Mouse (Mus musculus): ENCODE measurements around the gene Ccn6. TPM values are rescaled to one million over a fixed set of nuclear protein-coding genes. Genes with fewer than 3 reads are reported as not detected.

Gene Ccn6
- polyA plus RNA-seq, 1 experiment from 2014 or later: not detected

- Histone ChIP-seq H3K9me3 (replicated peaks; ENCODE audit: control insufficient read depth, low read length) (no peaks in the 10 kb centered on the region), H3K36me3 (ENCODE audit: control insufficient read depth, insufficient read depth) (peaks cover 14% of the 10 kb centered on the region), H3K4me3 (ENCODE audit: low read depth, low read length) (no peak overlapping the region), H3K27me3 (ENCODE audit: control insufficient read depth, insufficient read depth, low read depth, low read length) (no peaks in the 10 kb centered on the region), H3K4me2 (ENCODE audit: low read depth, low read length) (no peak overlapping the region), H3K9ac (ENCODE audit: low read depth, low read length) (no peak overlapping the region), H3K27ac (ENCODE audit: low read length) (no peak overlapping the region), H3K4me1 (ENCODE audit: control insufficient read depth, low read depth, low read length) (peaks cover 6% of the 10 kb centered on the region; the same call in 1 of the 2 replicates)
- WGBS (ENCODE audit: insufficient replicate concordance): 90% methylated on average over 2 of the region's 2 CpGs
- ATAC-seq (ENCODE audit: low read depth): peak; percentile 64; the same call in 1 of the 2 replicates
These were observed 22.2 kb downstream of the Ccn6 start for GRCm38 (mm10) chr10:39141401-39141800.

- H3K36me3 ChIP-seq (ENCODE audit: control insufficient read depth, insufficient read depth): peaks cover 12% of the 10 kb centered on the region
- no peaks in the 10 kb centered on the region for H3K27me3 ChIP-seq (ENCODE audit: control insufficient read depth, insufficient read depth, low read depth, low read length)
- no peak overlapping the region for H3K9ac ChIP-seq (ENCODE audit: low read depth, low read length)
- H3K4me3 ChIP-seq (ENCODE audit: low read depth, low read length): no peak overlapping the region
- no peak overlapping the region for H3K4me2 ChIP-seq (ENCODE audit: low read depth, low read length)
- peaks cover 6% of the 10 kb centered on the region; the same call in 1 of the 2 replicates for H3K4me1 ChIP-seq (ENCODE audit: control insufficient read depth, low read depth, low read length)
- no peaks in the 10 kb centered on the region for H3K9me3 ChIP-seq (replicated peaks; ENCODE audit: control insufficient read depth, low read length)
- H3K27ac ChIP-seq (ENCODE audit: low read length): no peak overlapping the region
- ATAC-seq (ENCODE audit: low read depth): no peak
- 79% methylated on average over 14 of the region's 14 CpGs for WGBS (ENCODE audit: insufficient replicate concordance)
These were observed 22.8 kb downstream of the Ccn6 start for GRCm38 (mm10) chr10:39140843-39141242.

- no peak for ATAC-seq (ENCODE audit: low read depth)
- Histone ChIP-seq H3K27ac (ENCODE audit: low read length) (no peak overlapping the region), H3K9ac (ENCODE audit: low read depth, low read length) (no peak overlapping the region), H3K4me1 (ENCODE audit: control insufficient read depth, low read depth, low read length) (peaks cover 6% of the 10 kb centered on the region; the same call in 1 of the 2 replicates), H3K4me3 (ENCODE audit: low read depth, low read length) (no peak overlapping the region), H3K36me3 (ENCODE audit: control insufficient read depth, insufficient read depth) (peaks cover 6% of the 10 kb centered on the region; the same call in 1 of the 2 replicates), H3K27me3 (ENCODE audit: control insufficient read depth, insufficient read depth, low read depth, low read length) (no peaks in the 10 kb centered on the region), H3K4me2 (ENCODE audit: low read depth, low read length) (no peak overlapping the region), H3K9me3 (replicated peaks; ENCODE audit: control insufficient read depth, low read length) (no peaks in the 10 kb centered on the region)
- 76% methylated on average over 6 of the region's 6 CpGs for WGBS (ENCODE audit: insufficient replicate concordance)
These were observed 24.8 kb downstream of the Ccn6 start for GRCm38 (mm10) chr10:39138761-39139160.

- no peak overlapping the region for H3K4me2 ChIP-seq (ENCODE audit: low read depth, low read length)
- 68% methylated on average over 3 of the region's 3 CpGs for WGBS (ENCODE audit: insufficient replicate concordance)
- no peak overlapping the region for H3K27ac ChIP-seq (ENCODE audit: low read length)
- H3K9ac ChIP-seq (ENCODE audit: low read depth, low read length): no peak overlapping the region
- no peaks in the 10 kb centered on the region for H3K27me3 ChIP-seq (ENCODE audit: control insufficient read depth, insufficient read depth, low read depth, low read length)
- peaks cover 5% of the 10 kb centered on the region; the same call in 1 of the 2 replicates for H3K36me3 ChIP-seq (ENCODE audit: control insufficient read depth, insufficient read depth)
- H3K4me1 ChIP-seq (ENCODE audit: control insufficient read depth, low read depth, low read length): peaks cover 8% of the 10 kb centered on the region
- ATAC-seq (ENCODE audit: low read depth): no peak
- no peak overlapping the region for H3K4me3 ChIP-seq (ENCODE audit: low read depth, low read length)
- no peaks in the 10 kb centered on the region for H3K9me3 ChIP-seq (replicated peaks; ENCODE audit: control insufficient read depth, low read length)
These were observed 25.8 kb downstream of the Ccn6 start for GRCm38 (mm10) chr10:39137766-39138165.

- H3K27ac ChIP-seq (ENCODE audit: low read length): peak within 1 kb of the TSS; percentile 32; the same call in 1 of the 2 replicates
- H3K9me3 ChIP-seq (replicated peaks; ENCODE audit: control insufficient read depth, low read length): no peaks in the 10 kb centered on the region
- H3K9ac ChIP-seq (ENCODE audit: low read depth, low read length): peak within 1 kb of the TSS; percentile 63
- no peaks in the 10 kb centered on the region for H3K36me3 ChIP-seq (ENCODE audit: control insufficient read depth, insufficient read depth)
- WGBS (ENCODE audit: insufficient replicate concordance): 4% methylated on average over 47 of the region's 47 CpGs
- peaks cover 3% of the 10 kb centered on the region for H3K4me1 ChIP-seq (ENCODE audit: control insufficient read depth, low read depth, low read length)
- ATAC-seq (ENCODE audit: low read depth): peak; percentile 88
- peak within 1 kb of the TSS; percentile 88 for H3K4me2 ChIP-seq (ENCODE audit: low read depth, low read length)
- H3K4me3 ChIP-seq (ENCODE audit: low read depth, low read length): peak within 1 kb of the TSS; percentile 73
- no peaks in the 10 kb centered on the region for H3K27me3 ChIP-seq (ENCODE audit: control insufficient read depth, insufficient read depth, low read depth, low read length)
These were observed 29.9 kb downstream of the Ccn6 start, which contains the start of the genes Fam229b and Tube1 for GRCm38 (mm10) chr10:39133462-39134310. TSS of gene Fam229b (minus strand) at chr10:39133914. TSS of gene Tube1 (plus strand) at chr10:39133976.

- no peak overlapping the region for H3K4me3 ChIP-seq (ENCODE audit: low read depth, low read length)
- H3K4me1 ChIP-seq (ENCODE audit: control insufficient read depth, low read depth, low read length): no peaks in the 10 kb centered on the region
- no peaks in the 10 kb centered on the region for H3K9me3 ChIP-seq (replicated peaks; ENCODE audit: control insufficient read depth, low read length)
- H3K9ac ChIP-seq (ENCODE audit: low read depth, low read length): no peak overlapping the region
- 17% methylated on average over 4 of the region's 4 CpGs for WGBS (ENCODE audit: insufficient replicate concordance)
- ATAC-seq (ENCODE audit: low read depth): no peak
- no peaks in the 10 kb centered on the region for H3K36me3 ChIP-seq (ENCODE audit: control insufficient read depth, insufficient read depth)
- no peak overlapping the region for H3K27ac ChIP-seq (ENCODE audit: low read length)
- no peaks in the 10 kb centered on the region for H3K27me3 ChIP-seq (ENCODE audit: control insufficient read depth, insufficient read depth, low read depth, low read length)
- H3K4me2 ChIP-seq (ENCODE audit: low read depth, low read length): no peak overlapping the region
These were observed 42.2 kb downstream of the Ccn6 start for GRCm38 (mm10) chr10:39121412-39121811.

GRCm38 (mm10) chr10:39109489-39109874, 54.1 kb downstream of the Ccn6 start:
- H3K9ac ChIP-seq (ENCODE audit: low read depth, low read length): no peak overlapping the region
- H3K4me3 ChIP-seq (ENCODE audit: low read depth, low read length): no peak overlapping the region
- ATAC-seq (ENCODE audit: low read depth): no peak
- H3K36me3 ChIP-seq (ENCODE audit: control insufficient read depth, insufficient read depth): no peaks in the 10 kb centered on the region
- WGBS (ENCODE audit: insufficient replicate concordance): 63% methylated on average over 4 of the region's 4 CpGs
- H3K27ac ChIP-seq (ENCODE audit: low read length): no peak overlapping the region
- H3K27me3 ChIP-seq (ENCODE audit: control insufficient read depth, insufficient read depth, low read depth, low read length): no peaks in the 10 kb centered on the region
- H3K9me3 ChIP-seq (replicated peaks; ENCODE audit: control insufficient read depth, low read length): no peaks in the 10 kb centered on the region
- H3K4me1 ChIP-seq (ENCODE audit: control insufficient read depth, low read depth, low read length): no peaks in the 10 kb centered on the region
- H3K4me2 ChIP-seq (ENCODE audit: low read depth, low read length): no peak overlapping the region

GRCm38 (mm10) chr10:39108837-39109488, 54.6 kb downstream of the Ccn6 start:
- no peaks in the 10 kb centered on the region for H3K4me1 ChIP-seq (ENCODE audit: control insufficient read depth, low read depth, low read length)
- H3K36me3 ChIP-seq (ENCODE audit: control insufficient read depth, insufficient read depth): no peaks in the 10 kb centered on the region
- H3K9ac ChIP-seq (ENCODE audit: low read depth, low read length): no peak overlapping the region
- H3K4me3 ChIP-seq (ENCODE audit: low read depth, low read length): no peak overlapping the region
- no peak overlapping the region for H3K27ac ChIP-seq (ENCODE audit: low read length)
- ATAC-seq (ENCODE audit: low read depth): no peak
- H3K4me2 ChIP-seq (ENCODE audit: low read depth, low read length): no peak overlapping the region
- no peaks in the 10 kb centered on the region for H3K27me3 ChIP-seq (ENCODE audit: control insufficient read depth, insufficient read depth, low read depth, low read length)
- no peaks in the 10 kb centered on the region for H3K9me3 ChIP-seq (replicated peaks; ENCODE audit: control insufficient read depth, low read length)
- WGBS (ENCODE audit: insufficient replicate concordance): 29% methylated on average over 10 of the region's 10 CpGs

- no peak overlapping the region for H3K4me3 ChIP-seq (ENCODE audit: low read depth, low read length)
- H3K4me2 ChIP-seq (ENCODE audit: low read depth, low read length): no peak overlapping the region
- WGBS (ENCODE audit: insufficient replicate concordance): 63% methylated on average over 4 of the region's 4 CpGs
- no peak overlapping the region for H3K27ac ChIP-seq (ENCODE audit: low read length)
- H3K36me3 ChIP-seq (ENCODE audit: control insufficient read depth, insufficient read depth): no peaks in the 10 kb centered on the region
- no peaks in the 10 kb centered on the region for H3K9me3 ChIP-seq (replicated peaks; ENCODE audit: control insufficient read depth, low read length)
- no peak for ATAC-seq (ENCODE audit: low read depth)
- no peak overlapping the region for H3K9ac ChIP-seq (ENCODE audit: low read depth, low read length)
- no peaks in the 10 kb centered on the region for H3K4me1 ChIP-seq (ENCODE audit: control insufficient read depth, low read depth, low read length)
- no peaks in the 10 kb centered on the region for H3K27me3 ChIP-seq (ENCODE audit: control insufficient read depth, insufficient read depth, low read depth, low read length)
These were observed 56.7 kb downstream of the Ccn6 start for GRCm38 (mm10) chr10:39106935-39107334.
